Mouse (Mus musculus): ENCODE data around the gene 1700080E11Rik. TPM values are rescaled to one million over a fixed set of nuclear protein-coding genes. Genes with fewer than 3 reads are reported as not detected.
"Not testable (repeated sequence)": the region's sequence is repeated elsewhere in the genome, so short reads cannot be mapped to it uniquely, and the experiment has no call there.

The 1700080E11Rik gene
- not detected for total RNA-seq (2021)

- intact Hi-C loops (cut with DNase I): no loop called here
- DNase-seq (ENCODE audit: low spot score): no peak
Observed at GRCm38 (mm10) chr9:105144992-105145391, at the start of gene 1700080E11Rik. Gene 1700080E11Rik (minus strand): TSS chr9:105145092.

GRCm38 (mm10) chr9:105186725-105187124 lies 41.8 kb upstream of the 1700080E11Rik start:
- intact Hi-C loops (cut with DNase I): no loop called here
- no peak for DNase-seq (ENCODE audit: low spot score)

- DNase-seq (ENCODE audit: low spot score): no peak
- intact Hi-C loops (cut with DNase I): no loop called here
Observed at GRCm38 (mm10) chr9:105182392-105182791, 37.5 kb upstream of the 1700080E11Rik start.

- intact Hi-C loops (cut with DNase I): loop anchor here (10.0 kb wide), 1 partner anchor 256 kb away; the partner anchor contains the start of genes Aste1 and Nek11
- no peak for DNase-seq (ENCODE audit: low spot score)
Observed at GRCm38 (mm10) chr9:105139204-105139603, 5.7 kb downstream of the 1700080E11Rik start.

- intact Hi-C loops (cut with DNase I): loop anchor here (10.0 kb wide), 1 partner anchor 258 kb away; the partner anchor contains the start of genes Aste1 and Nek11
- no peak for DNase-seq (ENCODE audit: low spot score)
Observed at GRCm38 (mm10) chr9:105136404-105136803, 8.5 kb downstream of the 1700080E11Rik start.

GRCm38 (mm10) chr9:105134536-105134935 lies 10.4 kb downstream of the 1700080E11Rik start:
- intact Hi-C loops (cut with DNase I): loop anchor here (5.0 to 10.0 kb wide), 2 partner anchors 82 to 260 kb away; partner anchors contain the start of genes Aste1, Mrpl3 and Nek11
- DNase-seq (ENCODE audit: low spot score): no peak

GRCm38 (mm10) chr9:105132002-105132367 lies 12.9 kb downstream of the 1700080E11Rik start:
- DNase-seq (ENCODE audit: low spot score): no peak
- intact Hi-C loops (cut with DNase I): loop anchor here (5.0 to 10.0 kb wide), 2 partner anchors 80 to 263 kb away; partner anchors contain the start of genes Aste1, Mrpl3 and Nek11

- peak; percentile 90 for DNase-seq (ENCODE audit: low spot score)
- intact Hi-C loops (cut with DNase I): loop anchor here (5.0 to 10.0 kb wide), 2 partner anchors 79 to 263 kb away; partner anchors contain the start of genes Aste1, Mrpl3 and Nek11
Observed at GRCm38 (mm10) chr9:105131253-105132001, 13.5 kb downstream of the 1700080E11Rik start, which contains the start of gene Nudt16. Gene Nudt16 (minus strand): TSS chr9:105131824.

- intact Hi-C loops (cut with DNase I): loop anchor here (5.0 to 10.0 kb wide), 2 partner anchors 78 to 264 kb away; partner anchors contain the start of genes Aste1, Mrpl3 and Nek11
Observed at GRCm38 (mm10) chr9:105130331-105130730, 14.6 kb downstream of the 1700080E11Rik start.

GRCm38 (mm10) chr9:105125206-105125605 lies 19.7 kb downstream of the 1700080E11Rik start:
- DNase-seq (ENCODE audit: low spot score); intact Hi-C loops (cut with DNase I): not testable (repeated sequence)

More at GRCm38 (mm10) chr9:105130331-105130730, 14.6 kb downstream of the 1700080E11Rik start:
- no peak for DNase-seq (ENCODE audit: low spot score)

GRCm38 (mm10) chr9:105103893-105104292 lies 41.0 kb downstream of the 1700080E11Rik start:
- DNase-seq (ENCODE audit: low spot score): no peak
- intact Hi-C loops (cut with DNase I): no loop called here

- DNase-seq (ENCODE audit: low spot score): no peak
- intact Hi-C loops (cut with DNase I): no loop called here
Observed at GRCm38 (mm10) chr9:105101911-105102310, 43.0 kb downstream of the 1700080E11Rik start.

- DNase-seq (ENCODE audit: low spot score): no peak
- intact Hi-C loops (cut with DNase I): no loop called here
Observed at GRCm38 (mm10) chr9:105100807-105101570, 43.9 kb downstream of the 1700080E11Rik start.

Other genes starting within 250 kb of the 1700080E11Rik start
- 100 to 1,000 TPM; 159 to 168 TPM for gene Mrpl3, start 91.9 kb downstream of the 1700080E11Rik start, total RNA-seq (2021)
- 1 to 10 TPM; 3.8 to 4.6 TPM for gene Nudt16, start 13.3 kb downstream of the 1700080E11Rik start, total RNA-seq (2021)